Mouse (Mus musculus): ENCODE measurements around the gene Zdhhc14. TPM values are rescaled to one million over a fixed set of nuclear protein-coding genes. Genes with fewer than 3 reads are reported as not detected.

Gene Zdhhc14
- total and polyA plus RNA-seq, 3 experiments, result 0.34 to 1.3 (median 0.35) TPM

- Histone ChIP-seq H3K9me3 (replicated peaks; ENCODE audit: low read length) (peaks cover 3% of the 10 kb centered on the region), H3K79me2 (replicated peaks; ENCODE audit: control insufficient read depth, extremely low read depth, insufficient read depth, poor library complexity, severe bottlenecking) (no peaks in the 10 kb centered on the region), H3K36me3 (replicated peaks in 1 of 2; ENCODE audit: control insufficient read depth in 1 of 2, insufficient read depth in 1 of 2, low read length in 1 of 2) (no peaks in the 10 kb centered on the region), H3K4me1 (ENCODE audit: control insufficient read depth in 1 of 2, insufficient read depth in 2 of 2) (peaks cover 0 to 12% of the 10 kb centered on the region in 2 experiments; a peak in 2 of 4 replicates), H3K27me3 (replicated peaks) (no peaks in the 10 kb centered on the region), H3K4me2 (ENCODE audit: insufficient read depth, low read depth, poor library complexity, severe bottlenecking) (no peak overlapping the region), H3K4me3 (replicated peaks in 1 of 3; ENCODE audit: low read depth in 2 of 3, low read length in 2 of 3, poor library complexity in 1 of 3) (no peak overlapping the region), H3K27ac (ENCODE audit: insufficient read depth, low read depth) (no peak overlapping the region), H3K9ac (ENCODE audit: insufficient read depth, low read depth) (no peak overlapping the region)
- no peak for TF ChIP-seq EP300 (IDR thresholded peaks at IDR 0.05; ENCODE audit: low read length)
- TF ChIP-seq ZMIZ1 (IDR thresholded peaks at IDR 0.05; ENCODE audit: low read depth, low read length), result no peak
- TF ChIP-seq NRF1 (IDR thresholded peaks at IDR 0.05; ENCODE audit: low read depth, low read length), result no peak
- no peak for TF ChIP-seq ETS1 (conservative IDR thresholded peaks at IDR 0.05; ENCODE audit: low read depth, low read length)
- no peak for TF ChIP-seq GABPA (IDR thresholded peaks at IDR 0.05; ENCODE audit: insufficient replicate concordance, low read depth, low read length)
- no peak for TF ChIP-seq TCF12 (IDR thresholded peaks at IDR 0.05; ENCODE audit: low read depth, low read length)
- no peak for TF ChIP-seq USF2 (conservative IDR thresholded peaks at IDR 0.05; ENCODE audit: low read depth, low read length)
- TF ChIP-seq TBP (conservative IDR thresholded peaks at IDR 0.05; ENCODE audit: low read depth, low read length), result no peak
- TF ChIP-seq NELFE (IDR thresholded peaks at IDR 0.05; ENCODE audit: low read depth, low read length), result no peak
- TF ChIP-seq ZKSCAN1 (IDR thresholded peaks at IDR 0.05; ENCODE audit: borderline replicate concordance, low read depth, low read length), result no peak
- no peak for TF ChIP-seq MXI1 (IDR thresholded peaks at IDR 0.05; ENCODE audit: low read depth, low read length)
- TF ChIP-seq HCFC1 (IDR thresholded peaks at IDR 0.05; ENCODE audit: low read depth, low read length), result no peak
- TF ChIP-seq ELF1 (IDR thresholded peaks at IDR 0.05; ENCODE audit: low read depth, low read length), result no peak
- no peak for DNase-seq (ENCODE audit: extremely low read depth)
- in situ Hi-C loops (cut with MboI; ENCODE audit: low pct_ligation_motif_present, low pct_unique_long_range_greater_than_20kb, low sequenced_read_pairs), result no loop called here
- dilution Hi-C loops (cut with MboI; ENCODE audit: extremely low pct_ligation_motif_present, extremely low pct_unique_long_range_greater_than_20kb, low sequenced_read_pairs), result no loop called here
Measured at GRCm38 (mm10) chr17:5556568-5556967, 64.2 kb downstream of the Zdhhc14 start.

- Histone ChIP-seq H3K4me3 (replicated peaks in 1 of 3; ENCODE audit: low read depth in 2 of 3, low read length in 2 of 3, poor library complexity in 1 of 3) (no peak overlapping the region), H3K79me2 (replicated peaks; ENCODE audit: control insufficient read depth, extremely low read depth, insufficient read depth, poor library complexity, severe bottlenecking) (no peaks in the 10 kb centered on the region), H3K27me3 (replicated peaks) (no peaks in the 10 kb centered on the region), H3K27ac (ENCODE audit: insufficient read depth, low read depth) (no peak overlapping the region), H3K9me3 (replicated peaks; ENCODE audit: low read length) (peaks cover 5% of the 10 kb centered on the region), H3K4me1 (ENCODE audit: control insufficient read depth in 1 of 2, insufficient read depth in 2 of 2) (peaks cover 2 to 16% of the 10 kb centered on the region in 2 experiments), H3K9ac (ENCODE audit: insufficient read depth, low read depth) (no peak overlapping the region), H3K4me2 (ENCODE audit: insufficient read depth, low read depth, poor library complexity, severe bottlenecking) (no peak overlapping the region), H3K36me3 (replicated peaks in 1 of 2; ENCODE audit: control insufficient read depth in 1 of 2, insufficient read depth in 1 of 2, low read length in 1 of 2) (no peaks in the 10 kb centered on the region)
- DNase-seq (ENCODE audit: extremely low read depth), result no peak
- TF ChIP-seq TBP (conservative IDR thresholded peaks at IDR 0.05; ENCODE audit: low read depth, low read length), result peak; percentile 92
- TF ChIP-seq IRF4 (IDR thresholded peaks at IDR 0.05; ENCODE audit: low read depth, low read length), result peak; percentile 14; the same call in 1 of the 2 replicates
- TF ChIP-seq ELF1 (IDR thresholded peaks at IDR 0.05; ENCODE audit: low read depth, low read length), result no peak
- peak; percentile 77; the same call in 1 of the 2 replicates for TF ChIP-seq UBTF (IDR thresholded peaks at IDR 0.05; ENCODE audit: low read depth, low read length)
- dilution Hi-C loops (cut with MboI; ENCODE audit: extremely low pct_ligation_motif_present, extremely low pct_unique_long_range_greater_than_20kb, low sequenced_read_pairs) (no loop called here), in situ Hi-C loops (cut with MboI; ENCODE audit: low pct_ligation_motif_present, low pct_unique_long_range_greater_than_20kb, low sequenced_read_pairs) (no loop called here)
Measured at GRCm38 (mm10) chr17:5560212-5560611, 67.9 kb downstream of the Zdhhc14 start.

Data from CH12.LX (cell line).